Mouse (Mus musculus): ENCODE measurements around the gene Hoxb4.

GRCm38 (mm10) chr11:96306183-96306907 is 11.7 kb upstream of the Hoxb4 start:
- TF ChIP-seq CTCF (IDR thresholded peaks at IDR 0.05; ENCODE audit: borderline replicate concordance, extremely low read depth, insufficient read depth, insufficient read length): no peak
- TF ChIP-seq POLR2A (IDR thresholded peaks at IDR 0.05; ENCODE audit: borderline replicate concordance, extremely low read depth, insufficient read depth, insufficient read length, poor library complexity, severe bottlenecking): no peak

Data from brain, embryonic 14.5 days (tissue).